Mouse (Mus musculus) limb, embryonic 10.5 days (tissue): ENCODE measurements around the gene Nxph3. TPM values are rescaled to one million over a fixed set of nuclear protein-coding genes. Genes with fewer than 3 reads are reported as not detected.

Source experiments
- DNase-seq: peaks from one replicate; pipeline ENCODE4 v3.0.0-alpha.2; 2017; ENCODE audit warnings: low spot score
- H3K27ac ChIP-seq: fragments of 300-500 bp; sonication (generic); 2 replicates; pipeline ENCODE4 v1.5.1; 2016; ENCODE audit warnings: mild to moderate bottlenecking
- H3K27me3 ChIP-seq: fragments of 300-500 bp; sonication (generic); 2 replicates; pipeline ENCODE4 v1.6.1; 2016; ENCODE audit warnings: low read depth, mild to moderate bottlenecking; ENCODE audit not compliant: poor library complexity, severe bottlenecking
- H3K36me3 ChIP-seq: fragments of 300-500 bp; sonication (generic); 2 replicates; pipeline ENCODE4 v1.6.1; 2016; ENCODE audit warnings: mild to moderate bottlenecking, moderate library complexity
- H3K4me1 ChIP-seq: fragments of 300-500 bp; sonication (generic); 2 replicates; pipeline ENCODE4 v1.6.1; 2016
- H3K4me3 ChIP-seq: fragments of 300-500 bp; sonication (generic); 2 replicates; pipeline ENCODE4 v1.5.1; 2016; ENCODE audit warnings: mild to moderate bottlenecking, moderate library complexity
- H3K9me3 ChIP-seq: fragments of 300-500 bp; sonication (generic); replicated peaks from 2 replicates; pipeline ENCODE4 v1.6.1; 2016; ENCODE audit warnings: mild to moderate bottlenecking
- WGBS: fragments of 180-500 bp; shearing (Covaris S2); methylation state at CpG from one replicate; pipeline ENCODE4 v1.1.7; 2016; 5-methylcytosine and 5-hydroxymethylcytosine counted together
- polyA plus RNA-seq: library from polyadenylated mRNA; unstranded; fragments of >200 nt; fragmentation: Nextera tagmentation; extraction: Ambion mirVana; gene quantifications from 2 replicates; pipeline ENCODE4 v1.2.1, GENCODE M21; 2016

The Nxph3 gene
- 0.38 and 0.66 TPM in 2 replicates for polyA plus RNA-seq

- peak within 1 kb of the TSS; percentile 60 for H3K4me3 ChIP-seq
- peaks cover 67% of the 10 kb centered on the region for H3K4me1 ChIP-seq
- H3K27me3 ChIP-seq: peaks cover 80% of the 10 kb centered on the region
- H3K27ac ChIP-seq: peak within 1 kb of the TSS; percentile 64
- WGBS: under 1% methylated on average over 60 of the region's 66 CpGs
- peak; percentile 87 for DNase-seq
- no peaks in the 10 kb centered on the region for H3K9me3 ChIP-seq
- H3K36me3 ChIP-seq: no peaks in the 10 kb centered on the region
Measured at GRCm38 (mm10) chr11:95514298-95514861, at the start of gene Nxph3. TSS of gene Nxph3 (minus strand) at chr11:95514570.

- 97% methylated on average over 5 of the region's 5 CpGs for WGBS
- Histone ChIP-seq H3K4me1 (peaks cover 57% of the 10 kb centered on the region), H3K4me3 (no peak overlapping the region), H3K36me3 (no peaks in the 10 kb centered on the region), H3K9me3 (no peaks in the 10 kb centered on the region), H3K27me3 (0 out of 2 replicates have a peak, but pooled peaks cover 6% of the 10 kb centered on the region), H3K27ac (no peak overlapping the region)
- DNase-seq: no peak
Measured at GRCm38 (mm10) chr11:95563849-95564248, 49.5 kb upstream of the Nxph3 start.

GRCm38 (mm10) chr11:95560773-95561172 is 46.4 kb upstream of the Nxph3 start:
- Histone ChIP-seq H3K9me3 (no peaks in the 10 kb centered on the region), H3K36me3 (no peaks in the 10 kb centered on the region), H3K27me3 (peaks cover 18% of the 10 kb centered on the region), H3K27ac (0 out of 2 replicates have a peak overlapping the region, but pooled peaks have one; percentile 3), H3K4me1 (peaks cover 61% of the 10 kb centered on the region), H3K4me3 (no peak overlapping the region)
- WGBS: 77% methylated on average over 3 of the region's 3 CpGs
- no peak for DNase-seq

GRCm38 (mm10) chr11:95559761-95560160 is 45.4 kb upstream of the Nxph3 start:
- no peak overlapping the region for H3K27ac ChIP-seq
- no peaks in the 10 kb centered on the region for H3K9me3 ChIP-seq
- H3K4me3 ChIP-seq: no peak overlapping the region
- no peaks in the 10 kb centered on the region for H3K36me3 ChIP-seq
- peaks cover 18% of the 10 kb centered on the region for H3K27me3 ChIP-seq
- DNase-seq: no peak
- WGBS: 77% methylated on average over 2 of the region's 2 CpGs
- peaks cover 61% of the 10 kb centered on the region for H3K4me1 ChIP-seq

- Histone ChIP-seq H3K27ac (0 out of 2 replicates have a peak overlapping the region, but pooled peaks have one; percentile 58), H3K4me3 (no peak overlapping the region), H3K9me3 (no peaks in the 10 kb centered on the region), H3K36me3 (no peaks in the 10 kb centered on the region), H3K4me1 (peaks cover 64% of the 10 kb centered on the region), H3K27me3 (peaks cover 18% of the 10 kb centered on the region)
- no peak for DNase-seq
- 53% methylated on average over 6 of the region's 6 CpGs for WGBS
Measured at GRCm38 (mm10) chr11:95557719-95558118, 43.3 kb upstream of the Nxph3 start.

GRCm38 (mm10) chr11:95557032-95557431 is 42.7 kb upstream of the Nxph3 start:
- no peak overlapping the region for H3K4me3 ChIP-seq
- H3K9me3 ChIP-seq: no peaks in the 10 kb centered on the region
- no peak for DNase-seq
- peak overlapping the region; percentile 14 for H3K27ac ChIP-seq
- H3K4me1 ChIP-seq: peaks cover 64% of the 10 kb centered on the region
- H3K36me3 ChIP-seq: no peaks in the 10 kb centered on the region
- 88% methylated on average over 6 of the region's 6 CpGs for WGBS
- peaks cover 18% of the 10 kb centered on the region for H3K27me3 ChIP-seq

- Histone ChIP-seq H3K27me3 (peaks cover 18% of the 10 kb centered on the region), H3K27ac (peak overlapping the region; percentile 82), H3K4me3 (peak overlapping the region; percentile 33), H3K36me3 (no peaks in the 10 kb centered on the region), H3K9me3 (no peaks in the 10 kb centered on the region), H3K4me1 (peaks cover 54% of the 10 kb centered on the region)
- DNase-seq: peak; percentile 64
- WGBS: 16% methylated on average over 8 of the region's 8 CpGs
Measured at GRCm38 (mm10) chr11:95555279-95555678, 40.9 kb upstream of the Nxph3 start.

- H3K27me3 ChIP-seq: no peaks in the 10 kb centered on the region
- 91% methylated on average over 12 of the region's 12 CpGs for WGBS
Measured at GRCm38 (mm10) chr11:95550301-95551021, 36.1 kb upstream of the Nxph3 start.

GRCm38 (mm10) chr11:95546021-95546782 is 31.8 kb upstream of the Nxph3 start:
- 70% methylated on average over 10 of the region's 10 CpGs for WGBS
- no peaks in the 10 kb centered on the region for H3K36me3 ChIP-seq
- no peak for DNase-seq
- H3K4me1 ChIP-seq: peaks cover 33% of the 10 kb centered on the region
- 0 out of 2 replicates have a peak, but pooled peaks cover 8% of the 10 kb centered on the region for H3K27me3 ChIP-seq
- no peaks in the 10 kb centered on the region for H3K9me3 ChIP-seq
- no peak overlapping the region for H3K4me3 ChIP-seq
- no peak overlapping the region for H3K27ac ChIP-seq

More at GRCm38 (mm10) chr11:95550301-95551021, 36.1 kb upstream of the Nxph3 start:
- no peak overlapping the region for H3K4me3 ChIP-seq
- no peak for DNase-seq
- H3K9me3 ChIP-seq: no peaks in the 10 kb centered on the region
- H3K4me1 ChIP-seq: peaks cover 13% of the 10 kb centered on the region
- no peaks in the 10 kb centered on the region for H3K36me3 ChIP-seq
- no peak overlapping the region for H3K27ac ChIP-seq

- Histone ChIP-seq H3K27ac (no peak overlapping the region; the same call in 1 of the 2 replicates), H3K4me1 (peaks cover 48% of the 10 kb centered on the region), H3K9me3 (no peaks in the 10 kb centered on the region), H3K4me3 (no peak overlapping the region), H3K27me3 (peaks cover 17% of the 10 kb centered on the region; the same call in 1 of the 2 replicates), H3K36me3 (no peaks in the 10 kb centered on the region)
- WGBS: 93% methylated on average over 8 of the region's 8 CpGs
- no peak for DNase-seq
Measured at GRCm38 (mm10) chr11:95544546-95545327, 30.4 kb upstream of the Nxph3 start.

GRCm38 (mm10) chr11:95540637-95541385 is 26.4 kb upstream of the Nxph3 start:
- no peak for DNase-seq

More at GRCm38 (mm10) chr11:95540637-95541385, 26.4 kb upstream of the Nxph3 start:
- no peaks in the 10 kb centered on the region for H3K9me3 ChIP-seq
- peaks cover 20% of the 10 kb centered on the region; the same call in 1 of the 2 replicates for H3K27me3 ChIP-seq
- no peaks in the 10 kb centered on the region for H3K36me3 ChIP-seq
- peaks cover 63% of the 10 kb centered on the region for H3K4me1 ChIP-seq
- WGBS: 35% methylated on average over 18 of the region's 18 CpGs
- H3K4me3 ChIP-seq: peak overlapping the region; percentile 6; the same call in 1 of the 2 replicates
- peak overlapping the region; percentile 53 for H3K27ac ChIP-seq
